Mouse (Mus musculus): ENCODE measurements around the gene Tbc1d8. TPM values are rescaled to one million over a fixed set of nuclear protein-coding genes. Genes with fewer than 3 reads are reported as not detected.

The Tbc1d8 gene
- total and polyA plus RNA-seq, 3 experiments = 5.2 to 6.3 (median 6.1) TPM

DNA sequence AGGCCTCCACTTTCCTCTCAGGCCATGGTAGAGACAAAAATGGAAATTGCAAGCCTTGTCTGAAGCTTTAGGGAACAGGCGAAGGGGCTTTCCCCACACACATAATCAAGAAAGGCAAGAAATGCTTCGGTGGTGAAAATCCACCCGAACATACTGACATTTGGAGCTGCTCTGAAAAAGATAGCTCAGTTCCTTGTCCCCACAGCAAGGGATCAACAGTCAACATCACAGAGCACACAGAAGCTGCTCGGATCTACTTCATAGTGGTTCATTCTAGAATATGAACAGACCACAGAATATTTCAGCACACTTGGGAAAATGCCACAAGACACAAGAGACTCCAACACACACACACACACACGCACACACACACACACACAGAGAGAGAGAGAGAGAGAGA lies 14.6 kb upstream of the Tbc1d8 start:
- DNase-seq = no peak
- H3K79me2 ChIP-seq (replicated peaks; ENCODE audit: control insufficient read depth, insufficient read depth, low read length) = no peaks in the 10 kb centered on the region
- no peaks in the 10 kb centered on the region; the same call in 1 of the 2 replicates for H3K4me1 ChIP-seq (ENCODE audit: control insufficient read depth, insufficient read depth, low read length)
- no peak overlapping the region for H3K4me3 ChIP-seq
- 76% methylated on average over 5 of the region's 5 CpGs for WGBS
- H3K9ac ChIP-seq (ENCODE audit: low read depth, low read length) = no peak overlapping the region
- intact Hi-C loops (cut with DNase I) = no loop called here
- no peak overlapping the region for H3K27ac ChIP-seq
- H3K27me3 ChIP-seq (ENCODE audit: control insufficient read depth, insufficient read depth, low read length) = no peaks in the 10 kb centered on the region
- TF ChIP-seq POLR2A (IDR thresholded peaks at IDR 0.05; ENCODE audit: insufficient read depth, low read depth, low read length) = no peak
- TF ChIP-seq CTCF (IDR thresholded peaks at IDR 0.05) = no peak
- no peak for TF ChIP-seq EP300 (IDR thresholded peaks at IDR 0.05; ENCODE audit: insufficient read depth, low read depth, low read length)
- no peaks in the 10 kb centered on the region for H3K36me3 ChIP-seq (ENCODE audit: control insufficient read depth, insufficient read depth, low read length)

- Histone ChIP-seq H3K4me3 (no peak overlapping the region), H3K9ac (ENCODE audit: low read depth, low read length) (no peak overlapping the region), H3K27me3 (ENCODE audit: control insufficient read depth, insufficient read depth, low read length) (no peaks in the 10 kb centered on the region), H3K79me2 (replicated peaks; ENCODE audit: control insufficient read depth, insufficient read depth, low read length) (no peaks in the 10 kb centered on the region), H3K27ac (no peak overlapping the region), H3K4me1 (ENCODE audit: control insufficient read depth, insufficient read depth, low read length) (no peaks in the 10 kb centered on the region), H3K36me3 (ENCODE audit: control insufficient read depth, insufficient read depth, low read length) (no peaks in the 10 kb centered on the region)
- WGBS = 87% methylated on average over 3 of the region's 3 CpGs
- intact Hi-C loops (cut with DNase I) = no loop called here
- DNase-seq = no peak
- TF ChIP-seq POLR2A (IDR thresholded peaks at IDR 0.05; ENCODE audit: insufficient read depth, low read depth, low read length) (no peak), EP300 (IDR thresholded peaks at IDR 0.05; ENCODE audit: insufficient read depth, low read depth, low read length) (no peak), CTCF (IDR thresholded peaks at IDR 0.05) (no peak)
Observed at GRCm38 (mm10) chr1:39487370-39487769, 8.8 kb upstream of the Tbc1d8 start.

DNA sequence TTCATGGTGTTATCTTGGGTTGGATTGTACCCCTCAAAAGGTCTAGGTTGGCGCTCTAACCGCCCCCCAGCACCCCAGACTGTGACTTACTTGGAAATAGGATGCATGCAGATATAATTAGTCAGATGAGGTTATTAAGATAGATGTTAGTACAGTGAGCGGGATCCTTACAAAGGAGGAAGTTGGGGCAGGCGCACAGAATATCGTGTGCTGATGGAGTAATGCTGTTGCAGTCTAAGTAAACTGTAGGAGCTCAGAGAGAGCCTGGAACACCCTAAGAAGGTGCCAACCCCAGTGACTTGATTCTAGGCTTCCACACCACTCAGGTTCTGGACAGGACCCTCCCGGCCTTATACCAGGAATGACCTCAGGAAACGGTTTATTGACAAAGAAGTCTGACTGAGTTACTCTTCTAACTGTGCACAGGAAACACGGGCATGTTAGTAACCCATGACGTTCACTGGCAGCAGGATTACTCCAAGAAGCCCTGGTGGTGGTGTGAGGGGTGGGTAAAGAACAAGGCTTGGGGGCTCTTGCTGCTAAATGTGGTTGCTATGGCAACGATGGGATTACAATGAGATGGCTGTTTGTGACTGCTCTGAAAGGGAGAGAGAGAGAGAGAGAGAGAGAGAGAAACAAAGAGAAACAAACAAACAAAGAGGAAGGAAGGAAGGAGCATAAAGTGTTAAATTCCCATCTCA lies 3.7 kb upstream of the Tbc1d8 start:
- 58% methylated on average over 10 of the region's 10 CpGs for WGBS
- Histone ChIP-seq H3K4me1 (ENCODE audit: control insufficient read depth, insufficient read depth, low read length) (peaks cover 3% of the 10 kb centered on the region; the same call in 1 of the 2 replicates), H3K36me3 (ENCODE audit: control insufficient read depth, insufficient read depth, low read length) (no peaks in the 10 kb centered on the region), H3K79me2 (replicated peaks; ENCODE audit: control insufficient read depth, insufficient read depth, low read length) (no peaks in the 10 kb centered on the region), H3K9ac (ENCODE audit: low read depth, low read length) (no peak overlapping the region), H3K27ac (no peak overlapping the region), H3K4me3 (no peak overlapping the region), H3K27me3 (ENCODE audit: control insufficient read depth, insufficient read depth, low read length) (no peaks in the 10 kb centered on the region)
- TF ChIP-seq POLR2A (IDR thresholded peaks at IDR 0.05; ENCODE audit: insufficient read depth, low read depth, low read length) (no peak), EP300 (IDR thresholded peaks at IDR 0.05; ENCODE audit: insufficient read depth, low read depth, low read length) (no peak), CTCF (IDR thresholded peaks at IDR 0.05) (no peak)
- no peak for DNase-seq
- intact Hi-C loops (cut with DNase I) = no loop called here

DNA sequence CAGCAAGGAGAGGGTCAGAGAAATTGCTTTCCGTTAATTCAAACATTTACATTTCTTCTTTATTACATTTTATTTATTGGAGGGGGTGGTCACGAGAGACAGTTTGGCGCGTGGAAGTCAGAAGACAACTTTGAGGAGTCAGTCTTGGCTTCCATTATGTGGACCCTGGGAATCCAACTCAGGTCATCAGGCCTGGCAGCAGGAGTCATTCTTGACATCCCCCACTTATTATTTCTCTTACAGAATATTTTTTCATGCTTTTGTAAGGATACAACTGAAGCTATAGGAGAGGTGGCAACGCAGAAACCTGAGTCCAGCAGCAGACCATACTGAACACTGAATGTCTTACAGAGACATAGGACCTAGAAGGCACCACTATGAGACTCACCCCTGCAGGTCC lies 699 bp upstream of the Tbc1d8 start:
- Histone ChIP-seq H3K4me3 (peak overlapping the region; percentile 54; the same call in 1 of the 2 replicates), H3K27me3 (ENCODE audit: control insufficient read depth, insufficient read depth, low read length) (no peaks in the 10 kb centered on the region), H3K36me3 (ENCODE audit: control insufficient read depth, insufficient read depth, low read length) (no peaks in the 10 kb centered on the region), H3K79me2 (replicated peaks; ENCODE audit: control insufficient read depth, insufficient read depth, low read length) (no peaks in the 10 kb centered on the region), H3K27ac (peak overlapping the region; percentile 86), H3K4me1 (ENCODE audit: control insufficient read depth, insufficient read depth, low read length) (peaks cover 5% of the 10 kb centered on the region), H3K9ac (ENCODE audit: low read depth, low read length) (no peak overlapping the region)
- intact Hi-C loops (cut with DNase I) = loop anchor here (2.0 to 5.0 kb wide), 5 partner anchors 42 to 492 kb away; no protein-coding TSS in a partner anchor
- no peak for DNase-seq
- 78% methylated on average over 5 of the region's 5 CpGs for WGBS
- TF ChIP-seq EP300 (IDR thresholded peaks at IDR 0.05; ENCODE audit: insufficient read depth, low read depth, low read length) (no peak), CTCF (IDR thresholded peaks at IDR 0.05) (no peak), POLR2A (IDR thresholded peaks at IDR 0.05; ENCODE audit: insufficient read depth, low read depth, low read length) (no peak)

DNA sequence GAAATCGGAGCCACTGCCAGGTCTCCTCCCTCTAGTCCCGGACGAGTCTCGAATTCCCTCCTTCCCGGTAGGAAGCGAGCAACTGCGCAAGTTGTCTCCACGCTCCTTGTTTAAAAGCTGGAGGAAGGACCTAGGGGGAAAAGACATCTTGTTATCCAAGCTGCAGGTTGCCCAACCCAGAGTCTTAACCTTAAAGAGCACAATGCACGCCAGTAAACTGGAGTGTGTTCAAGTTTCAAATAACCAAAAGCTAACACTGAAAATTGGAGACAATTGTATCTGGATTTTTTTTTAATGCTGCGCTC lies 293 bp upstream of the Tbc1d8 start:
- Histone ChIP-seq H3K4me1 (ENCODE audit: control insufficient read depth, insufficient read depth, low read length) (peaks cover 5% of the 10 kb centered on the region), H3K36me3 (ENCODE audit: control insufficient read depth, insufficient read depth, low read length) (no peaks in the 10 kb centered on the region), H3K79me2 (replicated peaks; ENCODE audit: control insufficient read depth, insufficient read depth, low read length) (no peaks in the 10 kb centered on the region), H3K4me3 (peak overlapping the region; percentile 54), H3K27me3 (ENCODE audit: control insufficient read depth, insufficient read depth, low read length) (no peaks in the 10 kb centered on the region), H3K27ac (peak overlapping the region; percentile 86), H3K9ac (ENCODE audit: low read depth, low read length) (no peak overlapping the region)
- intact Hi-C loops (cut with DNase I) = loop anchor here (2.0 to 5.0 kb wide), 5 partner anchors 42 to 492 kb away; no protein-coding TSS in a partner anchor
- DNase-seq = no peak
- TF ChIP-seq CTCF (IDR thresholded peaks at IDR 0.05) (no peak), POLR2A (IDR thresholded peaks at IDR 0.05; ENCODE audit: insufficient read depth, low read depth, low read length) (peak; percentile 62; the same call in 1 of the 2 replicates), EP300 (IDR thresholded peaks at IDR 0.05; ENCODE audit: insufficient read depth, low read depth, low read length) (0 out of 2 replicates have a peak, but pooled peaks have one; percentile 30)
- whole genome bisulfite sequencing = 5% methylated on average over 10 of the region's 10 CpGs

DNA sequence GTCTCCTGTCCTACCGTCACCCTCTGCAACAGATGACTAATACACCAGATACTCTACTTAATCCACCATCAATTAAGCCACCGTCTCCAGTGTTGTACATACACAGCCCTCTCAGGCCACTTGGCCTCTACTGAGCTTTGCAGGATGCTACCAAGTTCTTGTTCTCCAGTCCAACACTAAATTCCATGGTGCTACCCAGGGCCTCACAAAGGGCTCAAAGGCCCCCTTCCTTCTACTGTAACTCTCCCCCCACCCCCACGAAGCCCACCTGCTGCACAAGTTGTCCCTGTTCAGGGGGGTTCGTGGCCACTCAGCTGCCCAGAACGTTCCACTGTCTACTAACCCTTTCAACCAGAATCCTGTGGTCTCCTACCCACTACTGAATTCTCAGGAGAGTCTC lies 1.5 kb downstream of the Tbc1d8 start:
- Histone ChIP-seq H3K79me2 (replicated peaks; ENCODE audit: control insufficient read depth, insufficient read depth, low read length) (no peaks in the 10 kb centered on the region), H3K4me1 (ENCODE audit: control insufficient read depth, insufficient read depth, low read length) (peaks cover 5% of the 10 kb centered on the region), H3K4me3 (no peak overlapping the region), H3K27ac (no peak overlapping the region), H3K9ac (ENCODE audit: low read depth, low read length) (no peak overlapping the region), H3K36me3 (ENCODE audit: control insufficient read depth, insufficient read depth, low read length) (no peaks in the 10 kb centered on the region), H3K27me3 (ENCODE audit: control insufficient read depth, insufficient read depth, low read length) (no peaks in the 10 kb centered on the region)
- no peak for DNase-seq
- 83% methylated on average over 5 of the region's 5 CpGs for WGBS
- no peak for TF ChIP-seq POLR2A (IDR thresholded peaks at IDR 0.05; ENCODE audit: insufficient read depth, low read depth, low read length)
- no peak for TF ChIP-seq CTCF (IDR thresholded peaks at IDR 0.05)
- TF ChIP-seq EP300 (IDR thresholded peaks at IDR 0.05; ENCODE audit: insufficient read depth, low read depth, low read length) = no peak
- intact Hi-C loops (cut with DNase I) = loop anchor here (5.0 kb wide), 3 partner anchors 40 to 60 kb away; no protein-coding TSS in a partner anchor

All from heart, adult 2 months (tissue).